8 mouse cellular contexts compared by ENCODE assay signal in the genomic region with DNA sequence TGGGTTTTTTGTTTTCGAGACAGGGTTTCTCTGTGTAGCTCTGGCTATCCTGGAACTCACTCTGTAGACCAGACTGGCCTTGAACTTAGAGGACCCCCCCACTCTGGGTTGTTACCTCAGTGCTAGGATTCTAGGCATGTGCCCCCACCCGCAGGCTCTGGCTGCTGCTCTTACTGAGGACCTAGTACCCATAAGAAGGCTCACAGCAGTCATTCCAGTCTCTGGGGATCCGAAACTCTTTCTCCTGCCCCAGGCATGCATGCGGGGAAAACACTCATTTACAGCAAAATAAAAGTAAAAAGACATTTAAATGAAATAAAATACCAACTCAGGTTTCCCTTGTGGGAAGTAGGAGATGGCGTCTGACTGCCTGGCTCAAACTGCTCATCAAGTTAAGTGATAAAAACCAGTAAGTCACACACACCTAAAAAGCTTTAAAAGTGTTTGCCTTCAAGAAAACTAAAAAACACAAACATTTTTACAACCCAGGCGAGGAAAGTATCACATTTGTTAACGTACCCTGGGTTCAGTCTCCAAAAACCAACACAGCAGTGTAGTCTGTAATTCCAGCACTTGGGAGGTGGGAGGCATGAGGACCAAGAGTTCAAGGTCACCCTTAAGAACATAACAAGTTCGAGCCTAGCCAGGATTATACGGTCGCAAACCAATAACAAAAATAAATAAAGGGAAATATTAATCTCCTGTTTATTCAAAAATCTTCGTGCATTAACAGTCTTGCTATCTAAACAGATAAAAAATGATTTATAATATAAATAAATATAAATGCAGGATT. TPM values are rescaled to one million over a fixed set of nuclear protein-coding genes. Genes with fewer than 3 reads are reported as not detected.
DNase-seq lines count a peak whose midpoint lies in the region; ATAC-seq and TF ChIP-seq lines count a peak whose summit lies in the region.

No protein-coding gene starts in this region.

- no peak overlapping the region; the same call in 1 of the 2 replicates for H3K27ac ChIP-seq in heart, embryonic 12.5 days (ENCODE audit: poor library complexity, severe bottlenecking)
- H3K27ac ChIP-seq in forebrain, embryonic 15.5 days (replicated peaks): no peak overlapping the region
- peak overlapping the region; percentile 83 for H3K27ac ChIP-seq in liver, embryonic 15.5 days (replicated peaks)

- peak overlapping the region; percentile 79 for H3K4me3 ChIP-seq in heart, embryonic 12.5 days
- H3K4me3 ChIP-seq in E14TG2a.4 (replicated peaks; ENCODE audit: low read length): peak overlapping the region; percentile 91
- H3K4me3 ChIP-seq in forebrain, embryonic 15.5 days: peak overlapping the region; percentile 76
- peak overlapping the region; percentile 84 for H3K4me3 ChIP-seq in liver, embryonic 15.5 days (replicated peaks)

- H3K4me2 ChIP-seq in heart, embryonic 12.5 days: peak overlapping the region; percentile 93
- peak overlapping the region; percentile 71 for H3K4me2 ChIP-seq in forebrain, embryonic 15.5 days (replicated peaks)
- H3K4me2 ChIP-seq in liver, embryonic 15.5 days: peak overlapping the region; percentile 98

- H3K9ac ChIP-seq in heart, embryonic 12.5 days: peak overlapping the region; percentile 83
- H3K9ac ChIP-seq in forebrain, embryonic 15.5 days (replicated peaks): peak overlapping the region; percentile 60
- H3K9ac ChIP-seq in liver, embryonic 15.5 days: peak overlapping the region; percentile 79

- H3K27me3 ChIP-seq in heart, embryonic 12.5 days (replicated peaks): no peaks in the 10 kb centered on the region
- H3K27me3 ChIP-seq in E14TG2a.4 (ENCODE audit: insufficient read depth, low read length): no peaks in the 10 kb centered on the region
- no peaks in the 10 kb centered on the region for H3K27me3 ChIP-seq in forebrain, embryonic 15.5 days
- no peaks in the 10 kb centered on the region for H3K27me3 ChIP-seq in liver, embryonic 15.5 days

- DNase-seq in heart, postnatal 25 days (ENCODE audit: low spot score): no peak
- no peak for DNase-seq in frontal cortex, postnatal 14 days (ENCODE audit: low spot score in 2 of 2)
- no peak for DNase-seq in gastrocnemius, adult 18-20 months (ENCODE audit: low spot score)

- peaks cover 14% of the 10 kb centered on the region for H3K4me1 ChIP-seq in heart, embryonic 12.5 days (replicated peaks)
- H3K4me1 ChIP-seq in E14TG2a.4 (replicated peaks; ENCODE audit: low read depth, low read length): peaks cover 72% of the 10 kb centered on the region
- H3K4me1 ChIP-seq in forebrain, embryonic 15.5 days: peaks cover 23% of the 10 kb centered on the region
- peaks cover 42% of the 10 kb centered on the region for H3K4me1 ChIP-seq in liver, embryonic 15.5 days (replicated peaks)

- no peak for TF ChIP-seq CTCF in E14TG2a.4 (conservative IDR thresholded peaks at IDR 0.05; ENCODE audit: low read length)

- H3K9me3 ChIP-seq in heart, embryonic 12.5 days (replicated peaks): no peaks in the 10 kb centered on the region
- no peaks in the 10 kb centered on the region for H3K9me3 ChIP-seq in E14TG2a.4 (ENCODE audit: low read length)
- H3K9me3 ChIP-seq in forebrain, embryonic 15.5 days: no peaks in the 10 kb centered on the region
- H3K9me3 ChIP-seq in liver, embryonic 15.5 days (replicated peaks): no peaks in the 10 kb centered on the region

- peaks cover 23% of the 10 kb centered on the region for H3K36me3 ChIP-seq in heart, embryonic 12.5 days
- H3K36me3 ChIP-seq in E14TG2a.4 (ENCODE audit: insufficient read depth, low read length): peaks cover 40% of the 10 kb centered on the region
- peaks cover 10% of the 10 kb centered on the region for H3K36me3 ChIP-seq in forebrain, embryonic 15.5 days
- H3K36me3 ChIP-seq in liver, embryonic 15.5 days (replicated peaks): peaks cover 16% of the 10 kb centered on the region

- 49% methylated on average over 11 of the region's 11 CpGs for WGBS in heart, embryonic 12.5 days
- WGBS in forebrain, embryonic 15.5 days: 57% methylated on average over 11 of the region's 11 CpGs
- WGBS in liver, embryonic 15.5 days (ENCODE audit: insufficient replicate concordance): 41% methylated on average over 11 of the region's 11 CpGs

- ATAC-seq in heart, embryonic 12.5 days (ENCODE audit: insufficient number of reproducible peaks, low FRiP score): no peak
- no peak for ATAC-seq in forebrain, embryonic 15.5 days (replicated peaks)
- no peak for ATAC-seq in liver, embryonic 15.5 days (ENCODE audit: insufficient read depth)
- ATAC-seq in CD4-positive, CD25-positive, alpha-beta regulatory T cell, adult 4 months: no peak

- intact Hi-C loops in heart, postnatal 25 days (cut with DNase I): no loop called here

RNA-seq across cellular contexts. Expression of a gene that starts 1.1 kb away (rescaled TPM):
- polyA plus RNA-seq in heart, embryonic 12.5 days (2016; fragmentation: Nextera tagmentation; extraction: Ambion mirVana): 39.9 and 42.1 TPM in 2 replicates
- total RNA-seq in heart, postnatal 25 days (2021): 10 to 100 TPM; 41.6 to 45.9 TPM
- 55.3 and 56.1 TPM in 2 replicates for polyA plus RNA-seq in forebrain, embryonic 15.5 days (2015; fragmentation: Nextera tagmentation; extraction: Ambion mirVana)
- polyA plus RNA-seq in liver, embryonic 15.5 days (2015; fragmentation: Nextera tagmentation; extraction: Ambion mirVana): 10.4 and 10.9 TPM in 2 replicates
- polyA plus RNA-seq in CD4-positive, CD25-positive, alpha-beta regulatory T cell, adult 4 months (2017; shearing (Covaris generic)): 10 to 100 TPM; 93.6 to 98.8 TPM
- total RNA-seq in gastrocnemius, adult 18-20 months (2021): 10 to 100 TPM; 38.8 to 44.4 TPM

RNA-seq across cellular contexts. Expression of a gene that starts 14.3 kb away (rescaled TPM):
- 20.9 and 22.0 TPM in 2 replicates for polyA plus RNA-seq in heart, embryonic 12.5 days (2016; fragmentation: Nextera tagmentation; extraction: Ambion mirVana)
- total RNA-seq in heart, postnatal 25 days (2021): 10 to 100 TPM; 45.5 to 56.9 TPM
- polyA plus RNA-seq in forebrain, embryonic 15.5 days (2015; fragmentation: Nextera tagmentation; extraction: Ambion mirVana): 9.1 and 11.4 TPM in 2 replicates
- 27.3 and 32.3 TPM in 2 replicates for polyA plus RNA-seq in liver, embryonic 15.5 days (2015; fragmentation: Nextera tagmentation; extraction: Ambion mirVana)
- 100 to 1,000 TPM; 208 to 251 TPM for polyA plus RNA-seq in CD4-positive, CD25-positive, alpha-beta regulatory T cell, adult 4 months (2017; shearing (Covaris generic))
- 10 to 100 TPM; 42.3 to 45.0 TPM for total RNA-seq in gastrocnemius, adult 18-20 months (2021)

RNA-seq across cellular contexts. Expression of a gene that starts 23.2 kb away (rescaled TPM):
- 19.2 and 21.9 TPM in 2 replicates for polyA plus RNA-seq in heart, embryonic 12.5 days (2016; fragmentation: Nextera tagmentation; extraction: Ambion mirVana)
- 10 to 100 TPM; 20.9 to 24.5 TPM for total RNA-seq in heart, postnatal 25 days (2021)
- 28.1 and 28.2 TPM in 2 replicates for polyA plus RNA-seq in forebrain, embryonic 15.5 days (2015; fragmentation: Nextera tagmentation; extraction: Ambion mirVana)
- 7.7 and 8.2 TPM in 2 replicates for polyA plus RNA-seq in liver, embryonic 15.5 days (2015; fragmentation: Nextera tagmentation; extraction: Ambion mirVana)
- 10 to 100 TPM; 35.0 to 43.9 TPM for polyA plus RNA-seq in CD4-positive, CD25-positive, alpha-beta regulatory T cell, adult 4 months (2017; shearing (Covaris generic))
- 10 to 100 TPM; 15.4 to 18.8 TPM for total RNA-seq in gastrocnemius, adult 18-20 months (2021)

RNA-seq across cellular contexts. Expression of a gene that starts 23.3 kb away (rescaled TPM):
- polyA plus RNA-seq in heart, embryonic 12.5 days (2016; fragmentation: Nextera tagmentation; extraction: Ambion mirVana): 90.4 and 95.4 TPM in 2 replicates
- total RNA-seq in heart, postnatal 25 days (2021): 10 to 100 TPM; 74.0 to 82.3 TPM
- 70.3 and 73.6 TPM in 2 replicates for polyA plus RNA-seq in forebrain, embryonic 15.5 days (2015; fragmentation: Nextera tagmentation; extraction: Ambion mirVana)
- 49.5 and 51.3 TPM in 2 replicates for polyA plus RNA-seq in liver, embryonic 15.5 days (2015; fragmentation: Nextera tagmentation; extraction: Ambion mirVana)
- polyA plus RNA-seq in CD4-positive, CD25-positive, alpha-beta regulatory T cell, adult 4 months (2017; shearing (Covaris generic)): 10 to 100 TPM; 26.9 to 31.1 TPM
- 10 to 100 TPM; 73.3 to 79.3 TPM for total RNA-seq in gastrocnemius, adult 18-20 months (2021)
